Mouse (Mus musculus): ENCODE data around the gene Aip.

DNA sequence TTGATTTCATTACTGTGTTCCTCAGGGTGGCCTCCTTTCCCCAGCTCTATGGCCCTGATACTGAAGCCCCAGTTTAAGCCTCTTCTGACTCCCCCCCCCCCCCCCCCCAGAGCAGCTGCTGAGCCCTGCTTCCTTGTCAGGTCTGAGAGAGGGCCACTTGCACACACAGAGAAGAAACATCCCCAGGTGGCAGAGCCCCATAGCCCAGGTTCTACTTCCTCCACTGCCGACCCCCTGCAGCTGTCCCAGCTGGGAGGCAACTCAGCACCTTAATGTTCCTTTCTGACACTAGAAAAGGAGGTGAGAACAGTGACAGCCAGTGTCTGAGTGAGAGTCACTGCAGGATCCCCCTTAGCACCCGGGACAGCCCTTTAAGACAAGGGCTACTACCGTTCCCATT, 21.9 kb downstream of the Aip start:
- TF ChIP-seq GATA1 (IDR thresholded peaks at IDR 0.05; ENCODE audit: low read length): no peak
- no peak for TF ChIP-seq TAL1 (IDR thresholded peaks at IDR 0.05; ENCODE audit: low read length)

Data from erythroblast, embryonic 14.5 days (primary cell).